Mouse (Mus musculus) MEL (cell line): Measurements from ENCODE around the gene Edrf1. TPM values are rescaled to one million over a fixed set of nuclear protein-coding genes. Genes with fewer than 3 reads are reported as not detected.

Source experiments
- DNase-seq: peaks from one replicate; pipeline ENCODE4 v3.0.0; 2011; ENCODE audit warnings: low read depth, low spot score
- H3K27ac ChIP-seq: 2 replicates; pipeline ENCODE4 v1.5.1; 2012; ENCODE audit warnings: low read depth, mild to moderate bottlenecking, control low read depth, low read length, moderate library complexity; ENCODE audit not compliant: control insufficient read depth
- H3K27me3 ChIP-seq, 2 experiments: fragments of 150-350 bp in 1 of 2; sonication (generic) in 1 of 2; 2 replicates each; pipeline ENCODE4 v1.6.1; 2012; ENCODE audit warnings: low read length in 2 of 2, mild to moderate bottlenecking in 2 of 2, improper control_type of control experiment in 1 of 2, moderate library complexity in 1 of 2; ENCODE audit not compliant: insufficient read depth in 2 of 2, control insufficient read depth in 1 of 2
- H3K36me3 ChIP-seq, 2 experiments: 2 replicates each; pipeline ENCODE4 v1.6.1; 2012 to 2014; ENCODE audit warnings: low read length in 2 of 2, improper control_type of control experiment in 1 of 2, inconsistent platforms in 1 of 2, mild to moderate bottlenecking in 1 of 2; ENCODE audit not compliant: insufficient read depth in 2 of 2, control insufficient read depth in 1 of 2
- H3K4me1 ChIP-seq, 2 experiments: fragments of 150-350 bp in 1 of 2; sonication (generic) in 1 of 2; 2 replicates each; pipeline ENCODE4 v1.6.1; 2012; ENCODE audit warnings: low read length in 2 of 2, improper control_type of control experiment in 1 of 2, mild to moderate bottlenecking in 1 of 2; ENCODE audit not compliant: insufficient read depth in 2 of 2, control insufficient read depth in 1 of 2
- H3K4me3 ChIP-seq, 2 experiments: fragments of 150-350 bp in 1 of 2; sonication (generic) in 1 of 2; 2 replicates each; pipeline ENCODE4 v1.5.1; 2012; ENCODE audit warnings: low read depth in 2 of 2, low read length in 2 of 2, mild to moderate bottlenecking in 2 of 2, moderate library complexity in 2 of 2, control low read depth in 1 of 2, improper control_type of control experiment in 1 of 2; ENCODE audit not compliant: control insufficient read depth in 1 of 2, insufficient read depth in 1 of 2
- H3K79me2 ChIP-seq: 2 replicates; pipeline ENCODE4 v1.6.1; 2012; ENCODE audit warnings: mild to moderate bottlenecking, low read length, moderate library complexity; ENCODE audit not compliant: control insufficient read depth, poor library complexity, insufficient read depth
- H3K9ac ChIP-seq: 2 replicates; pipeline ENCODE4 v1.6.1; 2012; ENCODE audit warnings: low read depth, mild to moderate bottlenecking, control low read depth, low read length, moderate library complexity; ENCODE audit not compliant: control insufficient read depth, poor library complexity, severe bottlenecking
- H3K9me3 ChIP-seq: fragments of 150-350 bp; sonication (generic); replicated peaks from 2 replicates; pipeline ENCODE4 v1.6.1; 2012; ENCODE audit warnings: mild to moderate bottlenecking, low read length, improper control_type of control experiment, moderate library complexity; ENCODE audit not compliant: insufficient read depth
- CTCF ChIP-seq, 3 experiments: IDR thresholded peaks in 2 of 3; conservative IDR thresholded peaks in 1 of 3; 2 replicates each; pipeline ENCODE4 v1.5.1; 2011 to 2012; ENCODE audit warnings: low read length in 3 of 3, low read depth in 2 of 3, mild to moderate bottlenecking in 2 of 3, improper control_type of control experiment in 1 of 3, inconsistent platforms in 1 of 3, mixed read lengths in 1 of 3, moderate library complexity in 1 of 3; ENCODE audit not compliant: control insufficient read depth in 1 of 3, insufficient read depth in 1 of 3, poor library complexity in 1 of 3, severe bottlenecking in 1 of 3
- EP300 ChIP-seq, 2 experiments: IDR thresholded peaks; 2 replicates each; pipeline ENCODE4 v1.6.1; 2011; ENCODE audit warnings: improper control_type of control experiment in 2 of 2, low read length in 2 of 2, low read depth in 1 of 2, mild to moderate bottlenecking in 1 of 2
- JUND ChIP-seq: IDR thresholded peaks from 2 replicates; pipeline ENCODE4 v1.6.1; 2011; ENCODE audit warnings: low read depth, mild to moderate bottlenecking, improper control_type of control experiment, low read length
- KAT2A ChIP-seq: conservative IDR thresholded peaks from 2 replicates; pipeline ENCODE4 v1.6.1; 2012; ENCODE audit warnings: low read depth, low read length, improper control_type of control experiment, inconsistent platforms
- MAX ChIP-seq: IDR thresholded peaks from 2 replicates; pipeline ENCODE4 v1.6.1; 2011; ENCODE audit warnings: low read length, improper control_type of control experiment
- MEF2A ChIP-seq: IDR thresholded peaks from 2 replicates; pipeline ENCODE4 v1.6.1; 2014; ENCODE audit warnings: low read depth, mild to moderate bottlenecking, inconsistent platforms, low read length, improper control_type of control experiment; ENCODE audit not compliant: poor library complexity, insufficient replicate concordance, severe bottlenecking; ENCODE audit errors: extremely low read depth
- MYB ChIP-seq: IDR thresholded peaks from 2 replicates; pipeline ENCODE4 v1.6.1; 2011; ENCODE audit warnings: mild to moderate bottlenecking, low read depth, low read length, improper control_type of control experiment
- MYC ChIP-seq: IDR thresholded peaks from 2 replicates; pipeline ENCODE4 v1.6.1; 2011; ENCODE audit warnings: low read depth, mild to moderate bottlenecking, low read length, improper control_type of control experiment, moderate library complexity
- NELFE ChIP-seq: IDR thresholded peaks from 2 replicates; pipeline ENCODE4 v1.6.1; 2011; ENCODE audit warnings: low read depth, low read length, improper control_type of control experiment
- POLR2A ChIP-seq, 2 experiments: IDR thresholded peaks; 2 replicates each; pipeline ENCODE4 v1.6.1; 2011 to 2012; ENCODE audit warnings: low read length in 2 of 2, mild to moderate bottlenecking in 2 of 2, control low read depth in 1 of 2, improper control_type of control experiment in 1 of 2, low read depth in 1 of 2, moderate library complexity in 1 of 2; ENCODE audit not compliant: control insufficient read depth in 1 of 2, insufficient read depth in 1 of 2, poor library complexity in 1 of 2
- POLR2AphosphoS5 ChIP-seq: IDR thresholded peaks from 2 replicates; pipeline ENCODE4 v1.6.1; 2012; ENCODE audit warnings: low read depth, borderline replicate concordance, mild to moderate bottlenecking, inconsistent platforms, low read length, moderate library complexity, mixed read lengths
- RAD21 ChIP-seq: IDR thresholded peaks from 2 replicates; pipeline ENCODE4 v1.6.1; 2011; ENCODE audit warnings: mild to moderate bottlenecking, low read depth, low read length, improper control_type of control experiment
- TBP ChIP-seq: IDR thresholded peaks from 2 replicates; pipeline ENCODE4 v1.8.0; 2011; ENCODE audit warnings: low read depth, low read length, improper control_type of control experiment
- ZKSCAN1 ChIP-seq: IDR thresholded peaks from 2 replicates; pipeline ENCODE4 v1.6.1; 2012; ENCODE audit warnings: low read depth, mild to moderate bottlenecking, inconsistent platforms, low read length, improper control_type of control experiment, moderate library complexity
- ZMIZ1 ChIP-seq: IDR thresholded peaks from 2 replicates; pipeline ENCODE4 v1.6.1; 2012; ENCODE audit warnings: low read depth, mild to moderate bottlenecking, inconsistent platforms, low read length, improper control_type of control experiment, moderate library complexity
- ZNF384 ChIP-seq: IDR thresholded peaks from 2 replicates; pipeline ENCODE4 v1.6.1; 2012; ENCODE audit warnings: low read depth, mild to moderate bottlenecking, inconsistent platforms, low read length, improper control_type of control experiment
- polyA plus RNA-seq, 2 experiments: library from polyadenylated mRNA; stranded (reverse) in 1 of 2; unstranded in 1 of 2; fragments of >175 nt in 1 of 2; fragments of >200 nt in 1 of 2; gene quantifications; 2 replicates each; pipeline versions ENCODE4 v1.2.1 to v1.2.4; 2012; ENCODE audit warnings: low replicate concordance in 2 of 2, low read depth in 1 of 2; ENCODE audit not compliant: insufficient read length in 2 of 2, insufficient read depth in 1 of 2, missing spikeins in 1 of 2
- total RNA-seq: library from RNA; depleted of rRNA; stranded (reverse); fragments of 300-350 nt; gene quantifications from 2 replicates; pipeline ENCODE4 v1.2.3, GENCODE M21; 2012

Gene Edrf1
- total and polyA plus RNA-seq, 3 experiments: 17.8 to 104 (median 28.1) TPM

DNA sequence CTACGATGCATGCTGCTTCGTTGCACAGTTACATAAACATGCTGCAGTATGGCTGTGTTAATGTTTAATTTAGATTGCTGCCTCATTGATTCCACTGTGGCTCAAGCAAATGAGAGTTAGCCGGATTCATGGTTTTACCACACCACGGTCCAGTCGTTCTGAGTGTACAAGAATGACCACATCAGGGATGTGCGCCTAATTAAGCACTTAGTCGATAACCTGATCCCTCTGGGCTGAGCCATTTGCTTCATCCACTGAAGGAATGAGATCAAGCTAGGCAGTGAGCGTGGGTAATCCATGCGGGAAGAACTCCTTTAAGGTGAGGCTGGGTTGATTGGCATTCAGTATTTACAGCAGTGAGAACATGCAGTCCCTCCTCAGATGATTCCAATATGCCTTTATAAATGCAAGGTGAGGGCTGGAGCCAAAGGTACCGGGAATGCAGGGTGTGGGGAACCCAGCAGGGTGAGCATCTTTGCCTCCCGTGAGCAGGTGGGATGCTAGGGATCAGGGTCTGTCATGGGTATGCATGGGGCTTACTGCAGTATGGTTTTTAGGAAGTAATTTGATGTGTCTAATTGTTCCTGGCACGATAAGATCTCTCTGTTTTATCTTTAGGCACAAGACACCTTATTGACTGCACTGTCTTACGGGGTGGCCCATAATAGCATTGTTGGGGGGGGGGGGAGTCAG is 29.3 kb upstream of the Edrf1 start:
- H3K27me3 ChIP-seq: no peaks in the 10 kb centered on the region
- H3K9ac ChIP-seq: no peak overlapping the region
- TF ChIP-seq JUND (no peak), TBP (no peak)
- H3K27ac ChIP-seq: no peak overlapping the region
- no peak for DNase-seq
- H3K36me3 ChIP-seq: no peaks in the 10 kb centered on the region
- H3K9me3 ChIP-seq: no peaks in the 10 kb centered on the region
- H3K4me1 ChIP-seq: no peaks in the 10 kb centered on the region
- H3K4me3 ChIP-seq: no peak overlapping the region
- H3K79me2 ChIP-seq: no peaks in the 10 kb centered on the region

DNA sequence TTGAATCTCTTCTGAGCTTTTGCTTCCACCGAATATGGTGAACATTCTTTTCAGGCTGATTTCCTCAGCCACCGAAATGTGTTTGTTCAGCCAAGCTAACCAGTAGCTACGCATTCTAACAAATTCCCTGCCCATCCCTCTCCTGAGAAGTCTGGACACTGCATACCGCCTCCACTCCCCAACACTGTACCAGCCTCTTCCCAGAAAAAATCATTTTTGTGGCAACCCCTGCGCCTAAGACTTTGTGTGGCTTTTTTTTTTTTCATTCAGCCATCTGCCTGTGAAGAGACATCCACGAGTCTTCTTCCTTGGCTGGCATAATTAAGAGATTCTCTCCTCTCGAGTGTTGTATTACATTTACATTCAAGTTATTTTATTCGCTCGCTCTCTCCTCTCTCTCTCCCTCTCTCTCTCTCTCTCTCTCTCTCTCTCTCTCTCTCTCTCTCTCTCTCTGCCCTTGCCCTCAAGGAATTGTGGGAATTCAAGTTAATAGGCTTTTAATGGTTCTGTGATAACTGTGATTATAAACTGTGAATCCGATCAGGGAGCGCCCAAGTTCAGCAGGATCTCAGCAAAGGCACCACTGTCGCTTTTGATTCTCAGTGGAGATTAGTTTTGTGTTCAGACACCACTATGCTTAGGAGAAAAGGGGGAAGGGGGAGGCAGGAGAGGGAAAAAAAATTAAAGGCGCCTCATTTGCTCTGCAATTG is 28.6 kb upstream of the Edrf1 start:
- TF ChIP-seq POLR2A (IDR thresholded peaks at IDR 0.05; ENCODE audit: control insufficient read depth in 1 of 2, insufficient read depth in 1 of 2, low read depth in 1 of 2, low read length in 2 of 2, poor library complexity in 1 of 2) (no peak), MYB (no peak), EP300 (IDR thresholded peaks at IDR 0.05; ENCODE audit: low read depth in 1 of 2, low read length in 2 of 2) (no peak), ZKSCAN1 (no peak), MEF2A (no peak), ZNF384 (no peak), RAD21 (no peak), MAX (no peak), KAT2A (no peak), POLR2AphosphoS5 (no peak), ZMIZ1 (no peak), NELFE (no peak), CTCF (IDR thresholded peaks at IDR 0.05 in 2 of 3, conservative IDR thresholded peaks at IDR 0.05 in 1 of 3; ENCODE audit: control insufficient read depth in 1 of 3, insufficient read depth in 1 of 3, low read depth in 2 of 3, low read length in 3 of 3, poor library complexity in 1 of 3, severe bottlenecking in 1 of 3) (no peak), MYC (no peak)
- no peak overlapping the region for H3K27ac ChIP-seq
- DNase-seq: no peak
- no peaks in the 10 kb centered on the region for H3K4me1 ChIP-seq
- H3K4me3 ChIP-seq: no peak overlapping the region
- no peaks in the 10 kb centered on the region for H3K9me3 ChIP-seq
- H3K79me2 ChIP-seq: no peaks in the 10 kb centered on the region
- no peaks in the 10 kb centered on the region for H3K27me3 ChIP-seq
- H3K9ac ChIP-seq: no peak overlapping the region
- no peaks in the 10 kb centered on the region for H3K36me3 ChIP-seq
